Mouse (Mus musculus): ENCODE results near the gene Cxcl3.
"Not testable (repeated sequence)": the region's sequence is repeated elsewhere in the genome, so short reads cannot be mapped to it uniquely, and the experiment has no call there.

Gene Cxcl3

DNA sequence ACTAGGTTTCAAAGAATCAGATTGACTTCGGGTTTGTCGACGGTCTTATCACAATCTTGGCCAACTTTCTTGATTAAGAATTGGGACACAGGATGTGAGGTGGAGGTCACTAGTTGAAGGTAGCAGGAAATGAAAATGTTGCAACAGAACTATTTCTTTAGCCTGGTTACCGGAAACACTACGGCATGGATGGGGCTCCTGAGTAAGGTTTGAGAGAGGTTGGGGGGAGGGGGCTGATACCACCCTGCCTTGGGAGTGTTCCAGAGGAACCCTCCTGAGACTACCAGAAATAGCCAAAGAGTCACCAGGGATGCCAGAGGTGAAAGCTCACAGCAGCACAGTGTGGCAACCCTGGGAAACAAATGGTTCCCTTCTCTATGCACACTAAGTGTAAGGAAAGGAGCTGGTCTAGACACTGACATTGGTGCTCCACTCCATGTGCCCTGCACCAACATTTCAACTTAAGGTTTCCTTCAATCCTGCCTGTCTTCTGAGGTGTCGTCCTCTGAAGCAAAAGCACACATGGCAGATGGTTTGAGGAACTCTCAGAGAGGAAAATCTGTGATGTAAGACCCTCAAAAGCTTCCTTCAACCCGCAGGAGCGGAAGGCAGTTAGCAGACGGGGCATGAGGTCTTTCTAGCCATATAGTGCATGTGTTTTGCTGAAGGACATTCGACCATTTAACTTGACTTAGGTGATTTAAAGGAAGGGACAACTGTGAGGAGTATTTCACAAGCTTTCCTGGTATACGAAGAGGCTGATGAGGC, 3.6 kb downstream of the Cxcl3 start:
- no peak for DNase-seq (ENCODE audit: low read depth, low spot score)

DNA sequence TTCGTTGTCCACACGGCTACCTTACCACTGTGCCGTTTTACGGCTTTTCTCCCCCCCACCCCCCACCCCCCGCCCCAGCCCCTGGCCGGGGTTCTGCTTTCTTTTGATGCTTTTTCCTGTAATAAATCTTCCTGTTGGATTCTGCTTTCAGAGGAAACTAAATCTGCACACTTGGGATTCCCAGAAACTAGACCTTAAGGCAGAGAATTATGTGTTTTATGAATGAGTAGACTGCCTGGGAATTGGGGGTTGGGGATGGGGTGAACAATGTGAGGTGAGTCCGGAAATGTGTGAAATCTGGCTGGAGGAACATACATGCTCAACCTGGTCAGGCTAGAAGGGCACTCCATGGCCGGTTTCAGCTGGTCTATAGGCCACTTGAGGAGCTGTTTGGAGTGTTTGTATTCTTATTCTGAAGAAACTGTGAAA, 4.2 kb downstream of the Cxcl3 start:
- no peak for DNase-seq (ENCODE audit: low read depth, low spot score)

DNA sequence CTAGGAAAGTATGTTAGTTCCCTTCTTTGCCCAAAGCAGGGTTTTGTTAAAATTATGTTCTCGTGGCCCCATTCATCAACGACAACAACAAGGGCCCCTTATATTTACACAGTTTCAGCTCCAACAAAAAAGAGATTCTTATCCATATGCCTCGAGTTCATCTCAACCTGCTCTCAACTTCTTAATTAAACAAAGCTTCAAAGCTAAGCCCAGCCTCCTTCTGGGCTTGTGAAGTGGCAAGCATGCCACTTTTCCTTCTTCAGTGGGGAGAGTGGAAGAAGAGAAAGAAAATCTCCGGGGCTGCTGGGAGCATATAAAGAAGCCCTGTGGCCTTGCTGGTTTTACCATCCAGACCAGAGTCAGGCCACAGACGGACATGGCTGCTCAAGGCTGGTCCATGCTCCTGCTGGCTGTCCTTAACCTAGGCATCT, 8.3 kb downstream of the Cxcl3 start, which contains the start of gene Cxcl15:
Gene Cxcl15 (plus strand): TSS at position 340 of the 431 bp plus-strand sequence.
- no peak for DNase-seq (ENCODE audit: low read depth, low spot score)

DNA sequence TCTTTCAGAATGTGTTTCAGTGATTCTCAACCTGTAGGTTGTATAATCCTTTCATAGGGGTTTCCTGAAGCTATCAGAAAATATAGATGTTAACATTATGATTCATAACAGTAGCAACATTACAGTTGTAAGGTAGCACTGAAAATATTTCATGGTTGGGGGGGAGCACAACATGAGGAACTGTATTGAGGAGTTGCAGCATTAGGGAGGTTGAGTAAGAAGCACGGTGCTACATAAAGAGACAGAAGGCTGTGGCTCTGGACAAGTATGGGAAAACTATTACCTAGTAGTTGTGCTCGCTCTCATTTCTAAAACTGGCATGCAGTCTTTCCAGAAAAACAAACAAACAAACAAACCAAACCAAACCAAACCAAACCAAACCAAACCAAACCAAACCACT, 9.5 kb downstream of the Cxcl3 start:
- DNase-seq (ENCODE audit: low read depth, low spot score) = not testable (repeated sequence)

DNA sequence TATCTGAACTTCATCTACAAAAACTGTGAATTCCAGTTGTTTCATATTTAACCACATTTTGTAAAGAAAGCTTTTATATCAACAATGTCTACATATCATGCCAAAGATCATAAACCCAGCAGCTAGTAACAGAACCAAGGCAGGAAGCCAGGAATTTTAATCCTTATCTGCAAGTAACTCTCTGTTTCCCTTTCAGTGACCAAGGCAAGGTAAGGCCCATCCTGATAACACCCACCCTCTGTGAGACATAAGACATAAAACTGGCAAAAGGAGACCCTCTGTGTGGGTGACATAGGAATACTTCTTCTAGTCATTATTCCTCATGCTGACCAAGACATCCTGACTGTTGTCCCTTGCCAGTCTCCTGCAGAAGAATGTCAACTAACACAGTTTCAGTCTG, 18.7 kb downstream of the Cxcl3 start:
- DNase-seq (ENCODE audit: low read depth, low spot score) = no peak

DNA sequence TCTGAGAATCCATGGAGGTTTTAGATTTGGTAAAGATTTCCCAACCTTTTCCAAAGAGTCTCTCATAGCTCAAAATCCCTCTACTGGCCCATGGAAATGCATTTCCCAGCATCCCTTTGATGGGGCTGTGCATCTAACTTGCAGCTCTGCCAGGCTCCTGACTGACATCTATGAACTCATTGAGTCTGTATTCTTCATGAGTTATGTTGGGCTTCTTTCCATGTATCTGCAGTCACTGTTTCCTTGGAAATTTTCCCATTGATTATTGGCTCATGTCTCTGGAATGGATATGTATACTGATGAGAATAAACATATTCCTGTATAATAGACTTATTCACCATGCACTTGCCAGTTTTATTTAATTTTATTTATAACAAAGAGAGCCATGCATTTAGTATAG, 20.1 kb downstream of the Cxcl3 start:
- no peak for DNase-seq (ENCODE audit: low read depth, low spot score)

DNA sequence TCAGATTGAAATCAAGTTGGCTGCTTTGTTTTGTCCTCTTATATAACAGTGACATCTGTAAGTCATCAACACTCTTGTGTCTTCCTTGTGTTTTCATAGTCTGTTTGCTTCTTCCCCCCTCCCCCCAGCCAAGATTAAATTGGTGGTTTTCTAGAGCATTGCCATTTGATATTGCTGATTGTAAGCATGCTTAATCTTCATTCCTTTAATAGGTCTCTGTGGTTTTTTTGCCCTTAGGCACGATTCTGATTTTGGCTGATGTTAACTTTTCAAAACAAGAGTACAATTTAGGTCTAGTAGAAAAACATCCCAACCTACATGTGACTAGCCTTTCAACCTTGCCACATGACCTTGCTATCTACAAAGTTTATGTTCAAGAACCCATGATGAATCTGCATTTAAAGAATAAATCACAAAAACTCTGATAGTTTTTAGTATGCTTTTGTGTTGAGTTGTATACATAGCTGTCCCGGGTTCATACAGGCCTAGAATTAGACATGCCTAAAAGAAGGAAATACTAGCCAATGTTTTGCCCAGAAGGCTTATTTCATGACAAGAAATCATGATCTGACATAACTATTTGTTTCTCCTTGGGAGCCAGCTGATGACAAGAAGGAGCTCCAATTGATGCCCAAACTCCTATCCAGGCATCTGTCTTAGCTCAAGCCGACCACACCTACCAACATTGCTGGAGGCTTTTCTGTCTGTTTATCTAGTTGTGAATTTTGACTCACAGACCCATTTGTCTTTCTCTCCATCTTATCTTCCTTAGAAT, 21.5 kb downstream of the Cxcl3 start:
- DNase-seq (ENCODE audit: low read depth, low spot score) = no peak

DNA sequence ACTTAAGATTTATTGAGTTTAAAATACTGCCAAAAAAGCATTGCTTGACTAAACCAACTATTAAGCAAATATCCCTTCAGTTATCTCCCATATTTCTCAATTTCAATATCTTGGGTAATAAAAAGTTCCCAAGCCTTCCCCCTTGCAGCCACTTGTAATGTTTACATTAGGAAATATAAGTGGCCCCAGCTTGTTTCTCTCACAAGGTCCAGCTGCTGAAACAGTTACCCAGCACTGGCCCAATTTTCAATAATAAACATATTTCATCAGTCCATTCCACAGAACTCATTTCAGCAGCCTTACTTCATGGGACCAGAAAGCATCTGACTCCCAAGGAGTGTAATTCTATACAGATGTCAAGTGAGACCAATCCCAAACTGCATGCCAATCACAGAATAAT, 33.9 kb downstream of the Cxcl3 start:
- no peak for DNase-seq (ENCODE audit: low read depth, low spot score)

DNA sequence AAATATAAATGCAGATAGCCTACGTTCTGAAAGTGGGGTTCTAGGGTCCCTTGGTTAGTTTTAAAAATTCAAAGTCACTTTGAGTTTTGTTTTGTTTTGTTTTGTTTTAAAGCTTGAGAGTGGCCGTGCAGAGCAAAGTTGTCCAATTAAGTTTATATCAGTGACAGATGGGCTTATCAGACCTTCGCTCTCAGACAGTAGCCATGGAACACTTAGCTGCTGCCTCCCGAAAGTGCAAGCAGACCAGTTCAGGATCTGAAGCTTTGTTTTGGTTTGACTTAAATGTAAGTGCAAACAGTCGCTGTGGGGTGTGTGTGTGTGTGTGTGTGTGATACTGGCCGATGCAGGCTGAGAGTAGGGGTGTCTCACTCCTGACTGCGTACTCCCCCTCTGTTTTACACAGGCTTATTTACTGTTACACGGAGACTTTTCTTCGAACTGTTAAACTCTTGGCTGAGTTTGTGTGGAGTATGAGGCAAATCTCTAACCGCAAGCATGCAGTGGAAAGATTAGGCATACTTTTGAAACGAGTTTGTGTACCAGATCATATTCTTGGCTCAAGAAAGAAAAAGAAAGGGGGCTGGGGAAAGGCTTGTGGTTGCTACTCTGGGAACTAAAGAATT, 46.4 kb downstream of the Cxcl3 start:
- DNase-seq (ENCODE audit: low read depth, low spot score) = no peak

DNA sequence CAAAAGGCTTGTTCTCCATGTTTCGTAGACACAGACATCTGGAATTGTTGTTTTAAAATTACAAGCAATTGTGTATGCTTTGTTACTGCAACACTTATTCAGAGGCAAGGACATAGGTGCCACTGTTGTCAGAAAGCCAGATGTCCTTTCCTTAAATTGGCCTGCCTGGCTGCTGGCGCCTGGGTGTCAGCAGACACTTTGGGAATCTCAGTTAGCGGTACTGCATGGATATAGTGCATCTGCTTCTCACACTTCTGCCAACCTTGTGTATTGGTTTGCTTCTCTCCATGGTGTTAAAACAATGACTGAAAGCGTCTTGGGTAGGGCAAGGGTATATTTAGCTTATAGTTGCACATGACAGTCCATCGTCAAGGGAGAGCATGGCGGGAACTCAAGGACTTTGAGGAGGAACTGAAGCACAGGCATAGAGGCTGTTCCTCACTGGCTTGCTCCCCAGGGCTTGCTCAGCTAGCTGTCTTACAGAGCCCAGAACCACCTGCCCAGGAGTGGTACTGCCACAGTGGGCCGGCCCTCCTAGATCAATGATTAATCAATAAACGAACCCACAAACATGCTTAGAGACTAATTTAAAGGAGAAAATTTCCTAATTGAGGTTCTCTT, 47.0 kb downstream of the Cxcl3 start:
- DNase-seq (ENCODE audit: low read depth, low spot score) = no peak

DNA sequence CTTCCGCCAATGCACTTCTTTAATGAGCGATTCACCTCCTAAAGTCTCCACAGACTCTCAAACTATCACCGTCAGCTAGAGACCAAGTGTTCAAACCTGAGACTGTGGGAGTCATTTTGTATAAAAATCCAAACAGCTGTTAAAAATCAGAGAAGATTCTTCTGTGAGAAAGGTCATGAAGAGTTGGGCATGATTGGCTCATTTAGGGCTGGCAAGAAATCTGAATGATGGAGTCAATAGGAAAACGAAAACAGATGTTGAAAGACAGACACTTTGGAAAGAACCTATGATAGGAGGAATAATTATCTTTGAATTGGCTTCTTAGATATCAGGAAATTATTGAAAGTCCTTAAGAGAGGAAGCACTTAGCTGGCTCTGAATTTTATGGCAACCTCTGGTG, 48.5 kb downstream of the Cxcl3 start:
- DNase-seq (ENCODE audit: low read depth, low spot score) = no peak

DNA sequence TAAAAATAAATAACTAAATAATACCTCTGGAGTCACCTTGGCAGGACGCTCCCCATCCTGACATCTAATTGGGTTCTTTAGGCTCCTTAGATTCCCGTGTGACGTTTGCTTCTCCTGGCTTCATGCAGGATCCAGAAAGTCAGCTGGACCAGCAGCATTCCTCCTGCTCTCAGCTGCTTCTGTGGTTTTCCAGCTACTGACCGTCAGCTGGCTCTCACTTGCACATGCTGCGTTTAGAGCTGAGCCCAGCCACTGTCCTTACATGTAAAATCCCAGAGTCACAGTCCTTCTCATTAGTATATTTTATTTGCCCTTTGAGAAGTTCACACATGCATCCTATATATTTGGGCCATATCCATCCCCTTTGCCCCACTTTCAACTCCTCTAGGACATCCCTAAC, 52.7 kb downstream of the Cxcl3 start:
- no peak for DNase-seq (ENCODE audit: low read depth, low spot score)

All from CD4-positive helper T cell, adult 2 months (primary cell).